Mouse (Mus musculus) kidney, postnatal 36 days (tissue): Measurements from ENCODE around the gene 1700023F06Rik.

Source experiments
- DNase-seq, 2 experiments: peaks; one replicate each; pipeline ENCODE4 v3.0.0; 2021 to 2022; ENCODE audit warnings: mixed read lengths in 2 of 2

The 1700023F06Rik gene

GRCm38 (mm10) chr11:103180426-103180825 is 27.9 kb downstream of the 1700023F06Rik start:
- DNase-seq: peak; percentile 75 to 86

- DNase-seq: no peak
These were observed 29.6 kb downstream of the 1700023F06Rik start for GRCm38 (mm10) chr11:103178748-103179147.

GRCm38 (mm10) chr11:103177815-103178485 is 30.4 kb downstream of the 1700023F06Rik start:
- DNase-seq: no peak

- DNase-seq: peak in 1 of 2 experiments; percentile 6
These were observed 31.1 kb downstream of the 1700023F06Rik start for GRCm38 (mm10) chr11:103177216-103177615.

GRCm38 (mm10) chr11:103176510-103176909 is 31.8 kb downstream of the 1700023F06Rik start:
- DNase-seq: no peak

GRCm38 (mm10) chr11:103175688-103176442 is 32.5 kb downstream of the 1700023F06Rik start:
- DNase-seq: no peak

GRCm38 (mm10) chr11:103174891-103175391 is 33.4 kb downstream of the 1700023F06Rik start:
- DNase-seq: peak in 1 of 2 experiments; percentile 66

GRCm38 (mm10) chr11:103174411-103174832 is 33.9 kb downstream of the 1700023F06Rik start:
- peak; percentile 75 to 80 for DNase-seq

- DNase-seq: peak; percentile 60 to 61
These were observed 34.5 kb downstream of the 1700023F06Rik start for GRCm38 (mm10) chr11:103173771-103174344.

GRCm38 (mm10) chr11:103173041-103173770 is 35.2 kb downstream of the 1700023F06Rik start:
- no peak for DNase-seq

- no peak for DNase-seq
These were observed 35.8 kb downstream of the 1700023F06Rik start for GRCm38 (mm10) chr11:103172392-103173040.

GRCm38 (mm10) chr11:103171703-103172391 is 36.5 kb downstream of the 1700023F06Rik start:
- DNase-seq: peak; percentile 75 to 88

GRCm38 (mm10) chr11:103171286-103171620 is 37.1 kb downstream of the 1700023F06Rik start:
- no peak for DNase-seq

- DNase-seq: peak; percentile 59 to 75
These were observed 37.7 kb downstream of the 1700023F06Rik start, which contains the start of gene Fmnl1 for GRCm38 (mm10) chr11:103170494-103171285. TSS of gene Fmnl1 (plus strand) at chr11:103171107.

GRCm38 (mm10) chr11:103170111-103170493 is 38.3 kb downstream of the 1700023F06Rik start:
- DNase-seq: no peak

- DNase-seq: no peak
These were observed 38.7 kb downstream of the 1700023F06Rik start for GRCm38 (mm10) chr11:103169664-103170063.

- peak; percentile 76 to 87 for DNase-seq
These were observed 39.5 kb downstream of the 1700023F06Rik start for GRCm38 (mm10) chr11:103168690-103169390.

- DNase-seq: no peak
These were observed 44.0 kb downstream of the 1700023F06Rik start for GRCm38 (mm10) chr11:103164391-103164790.

- DNase-seq: peak in 1 of 2 experiments; percentile 65
These were observed 46.2 kb downstream of the 1700023F06Rik start for GRCm38 (mm10) chr11:103162132-103162531.

- peak in 1 of 2 experiments; percentile 54 for DNase-seq
These were observed 46.9 kb downstream of the 1700023F06Rik start for GRCm38 (mm10) chr11:103161449-103161848.
